Mouse (Mus musculus) liver, embryonic 14.5 days (tissue): Measurements from ENCODE around the gene Arid3c. TPM values are rescaled to one million over a fixed set of nuclear protein-coding genes. Genes with fewer than 3 reads are reported as not detected.
A peak's percentile ranks its signal among the peaks of the same experiment; 100 is the strongest.
"Not testable (repeated sequence)": the region's sequence is repeated elsewhere in the genome, so short reads cannot be mapped to it uniquely, and the experiment has no call there.

ENCODE experiments used
- ATAC-seq: fragments of 200-750 bp; cut with Nextera tagmentation; 2 replicates; pipeline ENCODE4 v1.8.0; 2017; ENCODE audit warnings: moderate number of reproducible peaks, mild to moderate bottlenecking, moderate library complexity; ENCODE audit not compliant: insufficient read depth
- DNase-seq, 3 experiments: peaks; one replicate each; pipeline ENCODE4 v3.0.0-alpha.2; 2012 to 2013; ENCODE audit warnings: low read depth in 3 of 3, low spot score in 3 of 3
- H3K27ac ChIP-seq: fragments of 300-500 bp; sonication (generic); 2 replicates; pipeline ENCODE4 v1.5.1; 2014; ENCODE audit warnings: moderate library complexity, mild to moderate bottlenecking, control low read depth, inconsistent platforms
- H3K27me3 ChIP-seq: fragments of 300-500 bp; sonication (generic); 2 replicates; pipeline ENCODE4 v1.6.1; 2014; ENCODE audit warnings: mild to moderate bottlenecking, low read length, moderate library complexity; ENCODE audit not compliant: control insufficient read depth, insufficient read depth
- H3K36me3 ChIP-seq: fragments of 300-500 bp; sonication (generic); replicated peaks from 2 replicates; pipeline ENCODE4 v1.6.1; 2014; ENCODE audit warnings: low read depth; ENCODE audit not compliant: control insufficient read depth, insufficient read depth
- H3K4me1 ChIP-seq, 2 experiments: fragments of 200-500 bp in 1 of 2; fragments of 300-500 bp in 1 of 2; sonication (generic) in 1 of 2; replicated peaks; 2 replicates each; pipeline ENCODE4 v1.6.1; 2012 to 2014; ENCODE audit warnings: antibody characterized with exemption in 1 of 2, inconsistent platforms in 1 of 2, low read length in 1 of 2; ENCODE audit not compliant: control insufficient read depth in 2 of 2, insufficient read depth in 2 of 2
- H3K4me2 ChIP-seq: fragments of 300-500 bp; sonication (generic); 2 replicates; pipeline ENCODE4 v1.6.1; 2014; ENCODE audit warnings: low read depth, mild to moderate bottlenecking, control low read depth, moderate library complexity
- H3K4me3 ChIP-seq, 2 experiments: fragments of 200-500 bp in 1 of 2; fragments of 300-500 bp in 1 of 2; sonication (generic) in 1 of 2; 2 replicates each; pipeline ENCODE4 v1.5.1; 2012 to 2014; ENCODE audit warnings: low read depth in 2 of 2, low read length in 2 of 2, mild to moderate bottlenecking in 2 of 2, control low read depth in 1 of 2, inconsistent platforms in 1 of 2, moderate library complexity in 1 of 2; ENCODE audit not compliant: insufficient read depth in 1 of 2
- H3K9ac ChIP-seq: fragments of 300-500 bp; sonication (generic); replicated peaks from 2 replicates; pipeline ENCODE4 v1.6.1; 2014; ENCODE audit warnings: mild to moderate bottlenecking, control low read depth, moderate library complexity
- H3K9me3 ChIP-seq: fragments of 300-500 bp; sonication (generic); 2 replicates; pipeline ENCODE4 v1.6.1; 2016; ENCODE audit warnings: low read length, mixed read lengths; ENCODE audit not compliant: control insufficient read depth
- CTCF ChIP-seq: IDR thresholded peaks from 2 replicates; pipeline ENCODE4 v1.5.1; 2016; ENCODE audit warnings: antibody characterized with exemption, low read depth, control low read depth
- EP300 ChIP-seq: IDR thresholded peaks from 2 replicates; pipeline ENCODE4 v1.6.1; 2016; ENCODE audit warnings: antibody characterized with exemption, low read depth
- WGBS: fragments of 180-500 bp; shearing (Covaris S2); extraction: QIAGEN DNeasy Blood & Tissue Kit; methylation state at CpG from one replicate; pipeline ENCODE4 v1.1.7; 2014; ENCODE audit not compliant: insufficient replicate concordance; 5-methylcytosine and 5-hydroxymethylcytosine counted together
- polyA plus RNA-seq, 2 experiments: library from polyadenylated mRNA; depleted of rRNA in 1 of 2; stranded (reverse) in 1 of 2; unstranded in 1 of 2; fragments of >200 nt; fragmentation: Nextera tagmentation in 1 of 2; extraction: Ambion mirVana in 1 of 2; gene quantifications; 2 replicates each; pipeline versions ENCODE4 v1.2.1 to v1.2.3; 2012 to 2014

Gene Arid3c
- polyA plus RNA-seq (2012; rRNA removed) (not detected in 2 replicates), polyA plus RNA-seq (2014; fragmentation: Nextera tagmentation; extraction: Ambion mirVana) (not detected in 2 replicates)

DNA sequence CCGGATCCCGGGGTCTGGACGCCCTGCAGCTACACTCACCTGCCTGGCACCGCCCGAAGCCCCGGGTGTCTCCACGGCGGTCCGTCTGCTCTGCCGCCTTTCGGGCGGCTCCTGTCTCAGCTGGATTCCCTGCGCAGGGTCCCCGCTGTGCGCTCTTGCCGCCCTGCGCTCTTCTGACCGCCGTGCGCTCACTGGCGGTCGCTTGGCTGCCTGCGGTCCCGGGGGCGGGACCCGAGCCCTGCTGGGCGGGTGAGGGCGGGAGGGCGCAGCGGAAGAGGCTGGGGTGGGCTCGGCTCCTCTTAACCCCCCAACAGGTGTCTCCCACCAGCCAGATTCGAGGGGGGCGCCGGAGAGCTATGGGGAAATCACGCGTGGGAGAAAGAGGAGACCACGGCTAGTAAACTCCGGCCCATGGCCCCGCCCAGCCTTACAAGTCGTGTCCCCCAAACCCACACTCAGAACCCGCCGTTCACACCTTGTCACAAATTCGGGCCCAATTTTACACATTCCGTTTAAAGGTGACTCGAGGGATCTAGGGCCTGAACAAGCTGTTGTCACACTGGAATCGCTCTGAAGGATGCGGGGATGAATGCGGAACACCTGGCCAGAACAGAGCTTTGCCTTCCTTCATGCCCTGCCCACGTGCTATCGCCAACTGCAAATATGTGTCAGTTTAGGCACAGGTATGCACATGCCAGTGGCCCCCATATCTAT, at the start of gene Arid3c:
Arid3c (minus strand) TSS at position 91 of the 714 bp plus-strand sequence.
- Histone ChIP-seq H3K4me1 (no peaks in the 10 kb centered on the region), H3K4me2 (peak within 1 kb of the TSS; percentile 25; the same call in 1 of the 2 replicates), H3K36me3 (no peaks in the 10 kb centered on the region), H3K27ac (no peak within 1 kb of the TSS), H3K9ac (no peak within 1 kb of the TSS), H3K27me3 (peaks cover 61% of the 10 kb centered on the region), H3K4me3 (no peak within 1 kb of the TSS), H3K9me3 (no peaks in the 10 kb centered on the region)
- no peak for ATAC-seq
- 2% methylated on average over 50 of the region's 50 CpGs for WGBS
- TF ChIP-seq CTCF, result no peak
- TF ChIP-seq EP300, result no peak
- DNase-seq, result no peak

GRCm38 (mm10) chr4:41775840-41776239, 44.9 kb upstream of the Arid3c start:
- 50% methylated on average over 1 of the region's 1 CpGs for WGBS

DNA sequence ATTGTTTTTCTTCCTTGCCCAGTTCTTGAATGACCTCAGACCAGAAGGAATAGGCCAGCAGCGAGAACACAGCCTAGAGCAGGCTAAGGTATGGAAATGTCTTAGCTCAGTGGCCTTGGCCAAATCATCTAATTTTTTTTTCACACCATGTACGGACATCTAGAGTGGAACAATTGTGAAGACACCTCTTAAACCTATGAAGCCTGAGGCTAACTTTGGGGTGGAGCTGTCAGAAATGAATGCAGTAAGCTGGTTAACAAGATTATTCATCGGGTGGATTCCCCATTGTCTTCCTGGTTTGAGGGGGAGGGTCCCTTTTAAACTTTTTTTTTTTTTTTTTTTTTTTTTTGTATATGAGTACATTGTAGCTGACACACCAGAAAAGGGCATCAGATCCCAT, 43.6 kb upstream of the Arid3c start:
- H3K4me1 ChIP-seq, H3K27me3 ChIP-seq, H3K9ac ChIP-seq, H3K9me3 ChIP-seq, H3K27ac ChIP-seq, H3K36me3 ChIP-seq, DNase-seq, ATAC-seq: not testable (repeated sequence)
- Histone ChIP-seq H3K4me3 (peak overlapping the region; percentile 19 to 48; a peak in 1 of 4 replicates), H3K4me2 (peak overlapping the region; percentile 51)
- WGBS, result 74% methylated on average over 3 of the region's 3 CpGs

More at GRCm38 (mm10) chr4:41775840-41776239, 44.9 kb upstream of the Arid3c start:
- not testable (repeated sequence) for H3K9me3 ChIP-seq, ATAC-seq, H3K27ac ChIP-seq, H3K9ac ChIP-seq, H3K4me3 ChIP-seq, DNase-seq, H3K36me3 ChIP-seq, H3K4me1 ChIP-seq, H3K27me3 ChIP-seq, H3K4me2 ChIP-seq

- not testable (repeated sequence) for H3K27ac ChIP-seq, ATAC-seq, H3K4me1 ChIP-seq, H3K9me3 ChIP-seq, H3K36me3 ChIP-seq, H3K9ac ChIP-seq, H3K27me3 ChIP-seq
- Histone ChIP-seq H3K4me3 (peak within 1 kb of the TSS; percentile 48 to 70), H3K4me2 (peak within 1 kb of the TSS; percentile 53)
- peak; percentile 65 to 72 (median 66) for DNase-seq
- 5% methylated on average over 12 of the region's 14 CpGs for WGBS
These were observed 43.1 kb upstream of the Arid3c start, which contains the start of gene Ccl27a for GRCm38 (mm10) chr4:41774002-41774401. Ccl27a (minus strand) TSS chr4:41774247.

GRCm38 (mm10) chr4:41773502-41773901, 42.6 kb upstream of the Arid3c start:
- not testable (repeated sequence) for H3K36me3 ChIP-seq, H3K9me3 ChIP-seq, H3K27ac ChIP-seq, H3K27me3 ChIP-seq, ATAC-seq, H3K9ac ChIP-seq, H3K4me1 ChIP-seq
- DNase-seq, result peak; percentile 44 to 53 (median 49)
- peak overlapping the region; percentile 48 to 70 for H3K4me3 ChIP-seq
- peak overlapping the region; percentile 53 for H3K4me2 ChIP-seq
- under 1% methylated on average over 19 of the region's 25 CpGs for WGBS

DNA sequence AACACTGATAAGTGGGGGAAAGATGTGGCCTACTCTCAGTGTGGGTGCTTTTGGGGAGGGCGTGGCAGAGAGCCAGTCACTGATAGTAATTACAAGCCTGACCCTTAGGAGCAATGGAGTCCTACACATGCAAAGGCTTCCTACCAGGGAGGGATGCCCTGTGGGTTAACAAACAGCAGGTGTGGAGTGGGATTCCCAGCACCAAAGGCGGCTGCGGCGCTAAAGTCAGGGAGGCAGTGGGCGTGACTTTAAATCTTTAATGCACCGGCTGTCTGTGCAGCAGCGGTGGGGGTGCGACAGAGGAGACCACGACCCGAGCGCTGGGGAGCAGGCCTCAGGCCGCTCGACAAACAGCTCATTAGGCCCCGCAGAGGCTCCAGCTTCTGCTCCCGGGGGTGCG, 42.0 kb upstream of the Arid3c start:
- H3K36me3 ChIP-seq, H3K4me1 ChIP-seq, DNase-seq, H3K9me3 ChIP-seq, H3K27me3 ChIP-seq, H3K9ac ChIP-seq, H3K27ac ChIP-seq, ATAC-seq: not testable (repeated sequence)
- 3% methylated on average over 7 of the region's 16 CpGs for WGBS
- peak overlapping the region; percentile 20 to 25; a peak in 2 of 4 replicates for H3K4me3 ChIP-seq
- H3K4me2 ChIP-seq, result peak overlapping the region; percentile 52

- ATAC-seq, H3K27me3 ChIP-seq, H3K9me3 ChIP-seq, H3K9ac ChIP-seq, H3K27ac ChIP-seq, H3K36me3 ChIP-seq, DNase-seq, H3K4me1 ChIP-seq, H3K4me2 ChIP-seq, H3K4me3 ChIP-seq: not testable (repeated sequence)
- 32% methylated on average over 10 of the region's 10 CpGs for WGBS
These were observed 36.4 kb upstream of the Arid3c start for GRCm38 (mm10) chr4:41767301-41767700.

- H3K9me3 ChIP-seq, H3K27me3 ChIP-seq, H3K4me2 ChIP-seq, H3K36me3 ChIP-seq, H3K27ac ChIP-seq, DNase-seq, ATAC-seq, H3K9ac ChIP-seq, H3K4me3 ChIP-seq: not testable (repeated sequence)
- peaks cover 15 to 24% of the 10 kb centered on the region in 2 experiments for H3K4me1 ChIP-seq
- WGBS, result 69% methylated on average over 4 of the region's 6 CpGs
These were observed 32.2 kb upstream of the Arid3c start for GRCm38 (mm10) chr4:41763176-41763575.
